Mouse (Mus musculus) olfactory bulb, adult 2 months (tissue): Measurements from ENCODE around the gene Pon2. TPM values are rescaled to one million over a fixed set of nuclear protein-coding genes. Genes with fewer than 3 reads are reported as not detected.

Experiments
- H3K27ac ChIP-seq: fragments of 200-500 bp; 2 replicates; pipeline ENCODE4 v1.5.1; 2012; ENCODE audit warnings: low read depth, low read length; ENCODE audit not compliant: insufficient read depth
- H3K4me1 ChIP-seq: fragments of 200-500 bp; 2 replicates; pipeline ENCODE4 v1.6.1; 2012; ENCODE audit warnings: low read length; ENCODE audit not compliant: control insufficient read depth, insufficient read depth
- H3K4me3 ChIP-seq: fragments of 200-500 bp; 2 replicates; pipeline ENCODE4 v1.5.1; 2012; ENCODE audit warnings: mild to moderate bottlenecking, low read depth, low read length, moderate library complexity; ENCODE audit not compliant: insufficient read depth
- CTCF ChIP-seq: fragments of 200-500 bp; IDR thresholded peaks from 2 replicates; pipeline ENCODE4 v1.5.1; 2012; ENCODE audit warnings: low read depth, mild to moderate bottlenecking, low read length, moderate library complexity; ENCODE audit not compliant: insufficient read depth
- POLR2A ChIP-seq: fragments of 200-500 bp; IDR thresholded peaks from 2 replicates; pipeline ENCODE4 v1.6.1; 2012; ENCODE audit warnings: mild to moderate bottlenecking, low read depth, low read length, moderate library complexity; ENCODE audit not compliant: insufficient read depth
- WGBS: fragments of 180-500 bp; shearing (Covaris S2); methylation state at CpG from one replicate; pipeline ENCODE4 v1.1.7; 2018; 5-methylcytosine and 5-hydroxymethylcytosine counted together
- polyA plus RNA-seq: library from polyadenylated mRNA; stranded (reverse); fragments of >200 nt; gene quantifications from 2 replicates; pipeline ENCODE4 v1.2.4, GENCODE M21; 2012; ENCODE audit warnings: low replicate concordance; ENCODE audit not compliant: missing spikeins, insufficient read depth, insufficient read length

Pon2 gene
- polyA plus RNA-seq, 1 experiment: not detected

GRCm38 (mm10) chr6:5269641-5270040, 28.6 kb downstream of the Pon2 start:
- no peak for TF ChIP-seq CTCF
- Histone ChIP-seq H3K4me1 (no peaks in the 10 kb centered on the region), H3K27ac (no peak overlapping the region), H3K4me3 (no peak overlapping the region)
- 80% methylated on average over 6 of the region's 6 CpGs for WGBS

GRCm38 (mm10) chr6:5264793-5265192, 33.5 kb downstream of the Pon2 start:
- TF ChIP-seq CTCF: no peak
- no peak for TF ChIP-seq POLR2A
- no peaks in the 10 kb centered on the region for H3K4me1 ChIP-seq
- no peak overlapping the region for H3K4me3 ChIP-seq
- no peak overlapping the region for H3K27ac ChIP-seq
- WGBS: 79% methylated on average over 8 of the region's 8 CpGs

- TF ChIP-seq CTCF: no peak
- no peak for TF ChIP-seq POLR2A
- no peak overlapping the region for H3K27ac ChIP-seq
- no peaks in the 10 kb centered on the region for H3K4me1 ChIP-seq
- no peak overlapping the region for H3K4me3 ChIP-seq
- 89% methylated on average over 8 of the region's 8 CpGs for WGBS
These were observed 34.8 kb downstream of the Pon2 start for GRCm38 (mm10) chr6:5263250-5263999.

GRCm38 (mm10) chr6:5262322-5263249, 35.7 kb downstream of the Pon2 start:
- 85% methylated on average over 10 of the region's 10 CpGs for WGBS
- H3K4me3 ChIP-seq: no peak overlapping the region
- no peak overlapping the region for H3K27ac ChIP-seq
- no peaks in the 10 kb centered on the region for H3K4me1 ChIP-seq
- TF ChIP-seq POLR2A (no peak), CTCF (no peak)

- WGBS: 14% methylated on average over 16 of the region's 16 CpGs
- 0 out of 2 replicates have a peak within 1 kb of the TSS, but pooled peaks have one; percentile 14 for H3K4me3 ChIP-seq
- peaks cover 7% of the 10 kb centered on the region; the same call in 1 of the 2 replicates for H3K4me1 ChIP-seq
- no peak within 1 kb of the TSS for H3K27ac ChIP-seq
- TF ChIP-seq CTCF: no peak
- TF ChIP-seq POLR2A: no peak
These were observed 42.4 kb downstream of the Pon2 start, which contains the start of gene Pon3 for GRCm38 (mm10) chr6:5255722-5256451. Gene Pon3, minus strand, starts transcription at chr6:5256286.

- peaks cover 7% of the 10 kb centered on the region; the same call in 1 of the 2 replicates for H3K4me1 ChIP-seq
- TF ChIP-seq POLR2A (no peak), CTCF (no peak)
- no peak overlapping the region for H3K27ac ChIP-seq
- H3K4me3 ChIP-seq: no peak overlapping the region
- 74% methylated on average over 6 of the region's 6 CpGs for WGBS
These were observed 43.0 kb downstream of the Pon2 start for GRCm38 (mm10) chr6:5255291-5255690.

GRCm38 (mm10) chr6:5254869-5255268, 43.4 kb downstream of the Pon2 start:
- WGBS: 98% methylated on average over 2 of the region's 2 CpGs
- no peak for TF ChIP-seq POLR2A
- no peak for TF ChIP-seq CTCF
- Histone ChIP-seq H3K27ac (no peak overlapping the region), H3K4me3 (no peak overlapping the region), H3K4me1 (peaks cover 7% of the 10 kb centered on the region; the same call in 1 of the 2 replicates)

GRCm38 (mm10) chr6:5245926-5246325, 52.3 kb downstream of the Pon2 start:
- no peaks in the 10 kb centered on the region for H3K4me1 ChIP-seq
- TF ChIP-seq CTCF (no peak), POLR2A (no peak)
- H3K27ac ChIP-seq: no peak overlapping the region
- H3K4me3 ChIP-seq: no peak overlapping the region
- WGBS: 95% methylated on average over 6 of the region's 6 CpGs
